In genomic region chr16:41542641-41543040, GRCm38 (mm10) we compare ENCODE assay signal across 15 mouse cellular contexts.
A peak's percentile ranks its signal among the peaks of the same experiment; 100 is the strongest.
DNase-seq lines count a peak whose midpoint lies in the region; ATAC-seq and TF ChIP-seq lines count a peak whose summit lies in the region.
"Had no signal": no experiment of that assay in that cellular context is flagged by ENCODE, and none has a peak within 500 bp of the region (broad histone marks: within the 10 kb centered on the region; RNA-seq: fewer than 3 reads in every experiment).

No protein-coding gene starts in this region.

- no peak overlapping the region for H3K9ac ChIP-seq in heart, postnatal 0 days (replicated peaks; ENCODE audit: low read depth, low read length)
- H3K9ac ChIP-seq in liver, postnatal 0 days (replicated peaks) = no peak overlapping the region
- no peak overlapping the region for H3K9ac ChIP-seq in liver, embryonic 11.5 days (ENCODE audit: low read depth, low read length)
- H3K9ac ChIP-seq: heart, embryonic 15.5 days; hindbrain, embryonic 13.5 days had no signal

- H3K27me3 ChIP-seq in heart, postnatal 0 days (ENCODE audit: control insufficient read depth, insufficient read depth, low read length) = no peaks in the 10 kb centered on the region
- no peaks in the 10 kb centered on the region for H3K27me3 ChIP-seq in liver, postnatal 0 days (ENCODE audit: insufficient read depth, low read length)
- H3K27me3 ChIP-seq in liver, embryonic 11.5 days (replicated peaks; ENCODE audit: control insufficient read depth, insufficient read depth, low read length) = no peaks in the 10 kb centered on the region
- H3K27me3 ChIP-seq: heart, embryonic 15.5 days; hindbrain, embryonic 13.5 days had no signal

- DNase-seq in heart, postnatal 0 days (ENCODE audit: low spot score) = no peak
- no peak for DNase-seq in heart, adult 8-10 months (ENCODE audit: low spot score)
- no peak for DNase-seq in liver, postnatal 0 days
- DNase-seq in liver, embryonic 11.5 days (ENCODE audit: low spot score) = no peak
- peak; percentile 5 for DNase-seq in Muller cell, postnatal 12 days (ENCODE audit: inconsistent ontology term)
- peak; percentile 46 for DNase-seq in embryo, embryonic 10.5 days (ENCODE audit: low spot score)
- DNase-seq in urinary bladder, adult 2 months (ENCODE audit: low spot score) = no peak
- no peak for DNase-seq in frontal cortex, postnatal 36 days (ENCODE audit: low spot score in 2 of 2)
- DNase-seq: cerebellum, adult 8-10 months; kidney, adult 18-20 months; lung, postnatal 10 days; thymus, postnatal 25 days had no signal

- TF ChIP-seq CTCF in heart, postnatal 0 days (IDR thresholded peaks at IDR 0.05; ENCODE audit: low read depth) = peak; percentile 45
- TF ChIP-seq CTCF in liver, postnatal 0 days (IDR thresholded peaks at IDR 0.05; ENCODE audit: low read depth) = peak; percentile 13; the same call in 1 of the 2 replicates

- H3K4me3 ChIP-seq in heart, postnatal 0 days (ENCODE audit: low read depth, low read length) = no peak overlapping the region
- no peak overlapping the region for H3K4me3 ChIP-seq in liver, postnatal 0 days (ENCODE audit: low read depth, low read length)
- H3K4me3 ChIP-seq in liver, embryonic 11.5 days (ENCODE audit: low read depth, low read length) = no peak overlapping the region
- H3K4me3 ChIP-seq: heart, embryonic 15.5 days; hindbrain, embryonic 13.5 days had no signal

- no peak for ATAC-seq in heart, postnatal 0 days (ENCODE audit: insufficient read depth, low read depth)
- no peak for ATAC-seq in liver, postnatal 0 days
- ATAC-seq in liver, embryonic 11.5 days (replicated peaks; ENCODE audit: low FRiP score) = no peak
- ATAC-seq: CD4-positive, CD25-positive, alpha-beta regulatory T cell, adult 4 months had no signal

- H3K36me3 ChIP-seq in heart, postnatal 0 days (replicated peaks; ENCODE audit: control insufficient read depth, insufficient read depth, low read length) = no peaks in the 10 kb centered on the region
- no peaks in the 10 kb centered on the region for H3K36me3 ChIP-seq in liver, postnatal 0 days (replicated peaks; ENCODE audit: insufficient read depth, low read length)
- no peaks in the 10 kb centered on the region for H3K36me3 ChIP-seq in liver, embryonic 11.5 days (ENCODE audit: control insufficient read depth, insufficient read depth, low read length)
- H3K36me3 ChIP-seq: heart, embryonic 15.5 days; hindbrain, embryonic 13.5 days had no signal

- no peaks in the 10 kb centered on the region for H3K4me1 ChIP-seq in heart, postnatal 0 days (ENCODE audit: control insufficient read depth, insufficient read depth)
- H3K4me1 ChIP-seq in liver, postnatal 0 days (ENCODE audit: insufficient read depth) = no peaks in the 10 kb centered on the region
- no peaks in the 10 kb centered on the region for H3K4me1 ChIP-seq in liver, embryonic 11.5 days (replicated peaks; ENCODE audit: control insufficient read depth, insufficient read depth, low read length)
- H3K4me1 ChIP-seq: heart, embryonic 15.5 days; hindbrain, embryonic 13.5 days had no signal

- no peak overlapping the region for H3K27ac ChIP-seq in heart, postnatal 0 days (ENCODE audit: low read depth)
- no peak overlapping the region for H3K27ac ChIP-seq in liver, postnatal 0 days (ENCODE audit: low read depth)
- no peak overlapping the region for H3K27ac ChIP-seq in liver, embryonic 11.5 days (ENCODE audit: low read depth, low read length)
- H3K27ac ChIP-seq: heart, embryonic 15.5 days; hindbrain, embryonic 13.5 days had no signal

- 39% methylated on average over 2 of the region's 2 CpGs for WGBS in heart, postnatal 0 days
- WGBS in liver, postnatal 0 days (ENCODE audit: insufficient replicate concordance) = 39% methylated on average over 2 of the region's 2 CpGs
- WGBS in liver, embryonic 11.5 days = 45% methylated on average over 2 of the region's 2 CpGs

- no peak for TF ChIP-seq EP300 in heart, postnatal 0 days (IDR thresholded peaks at IDR 0.05; ENCODE audit: low read depth)
- TF ChIP-seq EP300 in liver, postnatal 0 days (IDR thresholded peaks at IDR 0.05; ENCODE audit: low read depth) = no peak

- H3K9me3 ChIP-seq in heart, postnatal 0 days (replicated peaks; ENCODE audit: control insufficient read depth, low read length) = no peaks in the 10 kb centered on the region
- no peaks in the 10 kb centered on the region for H3K9me3 ChIP-seq in liver, postnatal 0 days (ENCODE audit: low read length)
- H3K9me3 ChIP-seq in liver, embryonic 11.5 days (ENCODE audit: control insufficient read depth, low read length) = no peaks in the 10 kb centered on the region
- H3K9me3 ChIP-seq: heart, embryonic 15.5 days; hindbrain, embryonic 13.5 days had no signal

- H3K4me2 ChIP-seq in heart, postnatal 0 days (ENCODE audit: low read depth, low read length) = no peak overlapping the region
- H3K4me2 ChIP-seq in liver, postnatal 0 days (ENCODE audit: low read depth, low read length) = no peak overlapping the region
- no peak overlapping the region for H3K4me2 ChIP-seq in liver, embryonic 11.5 days
- H3K4me2 ChIP-seq: heart, embryonic 15.5 days; hindbrain, embryonic 13.5 days had no signal

Comparison
In these comparisons a context has a peak if more than half of its experiments do, and no peak if none do; other contexts are left out.
1. DNase-seq: peak in Muller cell, postnatal 12 days (single experiment) and embryo, embryonic 10.5 days (single experiment); none in heart, postnatal 0 days (single experiment), heart, adult 8-10 months (single experiment), liver, postnatal 0 days (single experiment), liver, embryonic 11.5 days (single experiment), urinary bladder, adult 2 months (single experiment) and frontal cortex, postnatal 36 days (0 of 2).